ENCODE assay signal across 17 mouse cellular contexts in genomic region chr14:96143137-96143536, GRCm38 (mm10).
"Had no signal": no experiment of that assay in that cellular context is flagged by ENCODE, and none has a peak within 500 bp of the region (broad histone marks: within the 10 kb centered on the region; RNA-seq: fewer than 3 reads in every experiment).

No protein-coding gene starts in this region.

- H3K27me3 ChIP-seq: kidney, embryonic 15.5 days; limb, embryonic 12.5 days; liver, embryonic 13.5 days; lung, embryonic 15.5 days; megakaryocyte, embryonic 14.5 days; midbrain, embryonic 15.5 days; neural tube, embryonic 12.5 days; stomach, embryonic 15.5 days had no signal

- H3K9ac ChIP-seq: kidney, embryonic 15.5 days; limb, embryonic 12.5 days; liver, embryonic 13.5 days; liver, postnatal 0 days; lung, embryonic 15.5 days; midbrain, embryonic 15.5 days; neural tube, embryonic 12.5 days; stomach, embryonic 15.5 days had no signal

- DNase-seq: kidney, adult 2 months; kidney, postnatal 14 days; liver; liver, embryonic 13.5 days; liver, postnatal 0 days; lung, postnatal 14 days; thymus, postnatal 4 days had no signal

- H3K9me3 ChIP-seq: kidney, embryonic 15.5 days; limb, embryonic 12.5 days; liver, embryonic 13.5 days; lung, embryonic 15.5 days; megakaryocyte, embryonic 14.5 days; midbrain, embryonic 15.5 days; neural tube, embryonic 12.5 days; stomach, embryonic 15.5 days had no signal

- H3K27ac ChIP-seq: kidney, embryonic 15.5 days; limb, embryonic 12.5 days; liver, embryonic 13.5 days; lung, embryonic 15.5 days; macrophage; midbrain, embryonic 15.5 days; neural tube, embryonic 12.5 days; stomach, embryonic 15.5 days had no signal

- ATAC-seq: intestine, embryonic 16.5 days; liver, postnatal 0 days; midbrain, embryonic 15.5 days had no signal

- H3K4me1 ChIP-seq: kidney, embryonic 15.5 days; limb, embryonic 12.5 days; liver, embryonic 13.5 days; lung, embryonic 15.5 days; megakaryocyte, embryonic 14.5 days; midbrain, embryonic 15.5 days; neural tube, embryonic 12.5 days; stomach, embryonic 15.5 days had no signal

- H3K4me2 ChIP-seq: kidney, embryonic 15.5 days; limb, embryonic 12.5 days; liver, embryonic 13.5 days; lung, embryonic 15.5 days; midbrain, embryonic 11.5 days; midbrain, embryonic 15.5 days; neural tube, embryonic 12.5 days; stomach, embryonic 15.5 days had no signal

- H3K36me3 ChIP-seq: kidney, embryonic 15.5 days; limb, embryonic 12.5 days; liver, embryonic 13.5 days; lung, embryonic 15.5 days; midbrain, embryonic 15.5 days; neural tube, embryonic 12.5 days; stomach, embryonic 15.5 days had no signal

- H3K4me3 ChIP-seq: kidney, embryonic 15.5 days; limb, embryonic 12.5 days; liver, embryonic 13.5 days; lung, embryonic 15.5 days; megakaryocyte, embryonic 14.5 days; midbrain, embryonic 15.5 days; neural tube, embryonic 12.5 days; stomach, embryonic 15.5 days had no signal
